Mouse (Mus musculus): ENCODE results near the gene Gm20481.
A peak's percentile ranks its signal among the peaks of the same experiment; 100 is the strongest.
"Not testable (repeated sequence)": the region's sequence is repeated elsewhere in the genome, so short reads cannot be mapped to it uniquely, and the experiment has no call there.

The Gm20481 gene

DNA sequence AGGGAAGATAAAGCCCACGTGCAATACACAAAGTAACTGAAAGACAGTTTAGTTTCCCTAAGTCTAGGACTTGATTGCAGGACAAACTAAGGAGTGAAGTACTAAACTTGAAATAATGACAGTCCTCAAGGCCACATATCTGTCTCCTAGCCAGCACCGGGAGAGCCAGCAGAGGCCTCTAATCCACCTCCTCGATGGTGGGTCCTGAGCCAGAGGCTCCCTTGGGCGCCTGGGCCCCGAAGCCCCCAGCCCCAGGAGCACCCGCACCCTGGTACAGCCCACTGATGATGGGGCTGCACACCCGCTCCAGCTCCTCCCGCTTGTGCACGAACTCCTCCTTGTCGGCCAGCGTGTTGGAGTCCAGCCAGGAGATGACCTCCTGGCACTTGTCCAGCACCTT is at the start of gene Gm20481:
Gene Gm20481 (plus strand): TSS at position 91 of the 400 bp plus-strand sequence.
- DNase-seq, result not testable (repeated sequence)

DNA sequence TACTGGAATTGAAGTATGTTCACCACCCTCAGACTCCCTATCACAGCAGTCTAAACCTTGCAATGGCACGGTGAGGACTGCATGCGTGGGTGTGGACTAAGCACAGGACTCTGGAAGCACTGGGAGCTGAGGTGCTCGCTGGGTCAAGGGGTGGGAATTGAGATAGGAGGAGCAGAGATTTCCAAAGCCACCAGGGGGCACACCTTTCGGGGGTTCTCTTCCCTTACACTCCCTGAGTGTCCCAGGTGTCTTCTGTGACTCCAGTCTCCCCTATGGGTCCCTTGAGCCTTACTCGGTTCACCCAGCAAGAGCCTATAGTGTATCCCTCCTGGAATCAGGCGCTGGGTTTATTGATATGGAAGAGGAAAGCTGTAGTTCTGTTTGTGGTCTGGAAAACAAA is 46.8 kb upstream of the Gm20481 start:
- DNase-seq, result no peak

DNA sequence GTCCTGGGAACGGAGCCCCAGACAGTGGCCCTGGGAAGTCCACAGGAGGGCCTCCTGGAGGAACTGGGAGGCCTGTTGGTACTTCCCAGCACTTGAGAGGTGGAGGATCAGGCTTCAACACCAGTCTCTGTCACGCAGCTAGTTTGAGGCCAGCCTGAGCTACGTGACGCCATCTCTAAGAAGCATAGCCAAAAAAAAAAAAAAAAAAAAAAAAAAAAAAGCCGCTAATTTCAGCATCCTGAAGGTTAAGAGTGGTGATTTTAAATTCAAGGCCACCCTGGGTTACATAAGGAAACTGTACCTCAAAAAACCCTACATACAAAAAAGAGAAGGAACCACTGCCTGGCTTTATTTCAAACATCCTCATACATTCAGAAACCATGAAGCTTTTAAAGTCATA is 45.5 kb upstream of the Gm20481 start:
- DNase-seq, result no peak

DNA sequence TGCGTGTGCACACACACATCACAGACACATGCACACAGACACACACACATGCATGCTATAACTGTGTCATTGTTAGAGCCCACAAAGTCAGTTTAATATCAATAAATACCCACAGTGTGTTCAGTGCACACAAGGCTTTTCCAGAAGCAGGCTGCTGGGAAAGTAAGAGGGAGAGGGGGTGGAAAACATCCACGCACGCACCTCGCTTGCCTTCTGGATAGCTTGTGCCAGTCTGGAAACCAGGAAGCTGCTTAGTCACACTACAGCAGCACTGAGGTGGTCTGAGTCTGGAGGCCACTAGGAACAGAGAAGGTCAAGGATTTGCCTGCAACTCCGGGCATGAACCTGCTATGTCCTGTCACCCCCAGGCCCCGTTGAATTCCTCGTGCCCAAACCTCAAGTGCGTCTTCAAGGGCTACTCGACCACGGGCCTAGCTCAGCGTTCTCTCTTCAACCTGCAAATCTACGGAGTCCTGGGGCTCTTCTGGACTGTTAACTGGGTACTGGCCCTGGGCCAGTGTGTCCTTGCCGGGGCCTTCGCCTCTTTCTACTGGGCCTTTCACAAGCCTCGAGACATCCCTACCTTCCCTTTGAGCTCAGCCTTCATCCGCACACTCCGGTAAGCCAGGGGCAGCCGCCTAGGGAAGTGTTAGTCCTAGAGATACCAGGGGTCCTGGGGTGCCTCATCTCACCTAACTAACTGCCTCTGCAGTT is 42.2 kb upstream of the Gm20481 start:
- DNase-seq, result no peak

DNA sequence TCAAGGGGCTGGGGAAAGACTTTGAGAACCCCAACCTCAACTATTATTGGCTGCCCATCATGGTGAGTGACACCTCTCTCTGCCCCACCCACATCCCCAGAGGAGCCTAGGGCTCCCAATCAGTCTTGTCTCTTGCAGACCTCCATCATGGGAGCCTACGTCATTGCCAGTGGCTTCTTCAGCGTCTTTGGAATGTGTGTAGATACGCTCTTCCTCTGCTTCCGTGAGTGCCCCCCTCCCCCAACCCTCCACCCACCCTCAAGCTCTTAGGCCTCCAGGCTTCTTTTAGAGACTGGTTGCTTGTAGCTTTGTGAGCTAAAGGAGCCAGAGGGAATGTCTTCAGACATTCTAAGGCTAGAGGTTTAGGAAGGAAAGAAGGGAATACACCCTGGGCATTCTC is 40.9 kb upstream of the Gm20481 start:
- no peak for DNase-seq

DNA sequence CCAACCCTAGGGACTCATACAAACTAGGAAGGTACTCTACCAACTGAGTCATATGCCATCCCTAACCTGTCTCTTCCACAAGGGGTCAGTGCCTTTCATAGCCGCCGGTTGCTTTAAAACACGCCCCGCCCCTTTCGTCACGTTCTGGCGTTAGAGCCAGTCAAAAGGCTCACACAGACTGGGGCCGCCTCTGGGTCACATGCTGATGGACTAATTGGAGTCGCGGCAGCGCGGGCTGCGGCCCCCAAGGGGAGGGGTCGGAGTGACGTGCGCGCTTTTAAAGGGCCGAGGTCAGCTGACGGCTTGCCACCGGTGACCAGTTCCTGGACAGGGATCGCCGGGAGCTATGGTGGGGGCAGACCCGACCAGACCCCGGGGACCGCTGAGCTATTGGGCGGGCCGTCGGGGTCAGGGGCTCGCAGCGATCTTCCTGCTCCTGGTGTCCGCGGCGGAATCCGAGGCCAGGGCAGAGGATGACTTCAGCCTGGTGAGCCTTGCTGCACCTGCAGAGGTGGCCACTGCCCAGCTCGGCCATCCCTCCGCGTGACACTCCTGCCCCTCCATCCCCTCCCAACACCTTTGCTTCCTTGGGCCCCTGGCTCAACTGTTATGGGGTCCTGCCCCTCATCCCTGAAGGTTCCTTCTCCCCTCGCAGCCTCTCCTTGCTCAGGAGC is 38.5 kb upstream of the Gm20481 start, which contains the start of gene Neu1:
Gene Neu1 (plus strand): TSS at position 193 of the 674 bp plus-strand sequence.
- peak; percentile 96 for DNase-seq

DNA sequence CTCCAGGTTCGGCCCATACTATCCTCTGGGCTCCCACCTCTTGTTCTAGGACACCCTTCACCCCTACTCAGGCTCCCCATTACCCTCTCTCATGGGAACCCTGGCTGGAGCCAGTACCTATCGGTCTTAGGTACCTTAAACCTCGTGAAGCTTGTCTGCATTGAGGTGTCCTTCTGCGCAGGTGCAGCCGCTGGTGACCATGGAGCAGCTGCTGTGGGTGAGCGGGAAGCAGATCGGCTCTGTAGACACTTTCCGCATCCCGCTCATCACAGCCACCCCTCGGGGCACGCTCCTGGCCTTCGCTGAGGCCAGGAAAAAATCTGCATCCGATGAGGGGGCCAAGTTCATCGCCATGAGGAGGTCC is 38.0 kb upstream of the Gm20481 start:
- DNase-seq, result no peak

DNA sequence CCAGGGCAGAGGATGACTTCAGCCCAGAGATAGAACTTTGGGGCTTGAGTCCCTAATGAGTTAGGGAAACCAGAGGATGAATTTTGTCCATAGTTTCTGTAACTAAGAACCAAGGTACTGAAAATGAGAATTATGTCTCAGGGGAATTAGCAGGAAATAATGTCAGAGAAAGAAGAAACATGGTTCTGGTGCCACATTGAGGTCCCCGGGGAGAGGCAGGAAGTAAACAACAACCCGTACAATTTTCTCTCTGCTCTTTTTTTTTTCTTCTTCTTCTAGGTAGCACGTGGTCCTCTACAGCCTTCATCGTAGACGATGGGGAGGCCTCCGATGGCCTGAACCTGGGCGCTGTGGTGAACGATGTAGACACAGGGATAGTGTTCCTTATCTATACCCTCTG is 37.4 kb upstream of the Gm20481 start:
- DNase-seq, result no peak

DNA sequence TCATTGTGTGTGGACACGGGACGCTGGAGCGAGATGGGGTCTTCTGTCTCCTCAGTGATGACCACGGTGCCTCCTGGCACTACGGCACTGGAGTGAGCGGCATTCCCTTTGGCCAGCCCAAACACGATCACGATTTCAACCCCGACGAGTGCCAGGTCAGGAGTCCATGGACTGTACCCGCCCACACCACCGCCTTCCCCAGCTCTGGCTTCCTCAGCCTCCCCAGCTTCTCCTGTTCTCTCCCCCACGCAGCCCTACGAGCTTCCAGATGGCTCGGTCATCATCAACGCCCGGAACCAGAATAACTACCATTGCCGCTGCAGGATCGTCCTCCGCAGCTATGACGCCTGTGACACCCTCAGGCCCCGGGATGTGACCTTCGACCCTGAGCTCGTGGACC is 35.7 kb upstream of the Gm20481 start:
- no peak for DNase-seq

DNA sequence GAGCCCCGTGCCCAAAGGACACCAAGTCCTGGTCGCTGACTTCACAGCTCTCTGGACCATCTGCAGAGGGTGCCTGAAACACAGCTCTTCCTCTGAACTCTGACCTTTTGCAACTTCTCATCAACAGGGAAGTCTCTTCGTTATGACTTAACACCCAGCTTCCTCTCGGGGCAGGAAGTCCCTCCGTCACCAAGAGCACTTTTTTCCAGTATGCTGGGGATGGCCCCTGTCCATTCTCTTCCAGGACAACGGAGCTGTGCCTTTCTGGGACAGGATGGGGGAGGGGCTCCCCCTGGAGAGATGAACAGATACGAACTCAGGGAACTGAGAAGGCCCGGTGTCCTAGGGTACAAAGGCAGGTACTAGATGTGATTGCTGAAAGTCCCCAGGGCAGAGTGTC is 34.9 kb upstream of the Gm20481 start:
- DNase-seq, result no peak

DNA sequence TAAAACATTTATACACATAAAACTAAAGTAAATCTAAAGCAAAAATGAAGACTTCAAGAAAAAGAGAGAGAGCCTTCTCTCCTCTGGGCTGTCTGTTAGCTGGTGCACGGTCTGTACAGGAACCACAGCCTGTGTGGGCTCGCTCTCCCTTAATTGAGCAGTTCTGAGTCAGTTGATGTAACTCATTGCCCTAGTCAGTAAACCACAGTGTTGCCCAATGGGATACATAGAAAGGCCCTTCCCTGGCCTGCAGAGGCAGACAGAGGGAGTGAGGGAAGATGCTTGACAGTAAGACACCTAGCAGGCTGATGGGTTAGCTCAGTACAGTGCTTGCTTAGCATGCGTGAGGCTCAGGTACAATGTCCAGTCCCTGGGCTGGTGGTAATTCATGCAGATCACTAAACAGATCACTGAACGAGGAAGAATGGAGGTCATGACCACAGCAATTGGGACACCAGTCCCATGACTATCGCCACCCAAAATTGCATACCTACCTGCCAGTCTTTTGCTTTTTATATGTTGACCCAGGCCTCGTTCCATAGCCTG is 31.7 kb upstream of the Gm20481 start:
- no peak for DNase-seq

DNA sequence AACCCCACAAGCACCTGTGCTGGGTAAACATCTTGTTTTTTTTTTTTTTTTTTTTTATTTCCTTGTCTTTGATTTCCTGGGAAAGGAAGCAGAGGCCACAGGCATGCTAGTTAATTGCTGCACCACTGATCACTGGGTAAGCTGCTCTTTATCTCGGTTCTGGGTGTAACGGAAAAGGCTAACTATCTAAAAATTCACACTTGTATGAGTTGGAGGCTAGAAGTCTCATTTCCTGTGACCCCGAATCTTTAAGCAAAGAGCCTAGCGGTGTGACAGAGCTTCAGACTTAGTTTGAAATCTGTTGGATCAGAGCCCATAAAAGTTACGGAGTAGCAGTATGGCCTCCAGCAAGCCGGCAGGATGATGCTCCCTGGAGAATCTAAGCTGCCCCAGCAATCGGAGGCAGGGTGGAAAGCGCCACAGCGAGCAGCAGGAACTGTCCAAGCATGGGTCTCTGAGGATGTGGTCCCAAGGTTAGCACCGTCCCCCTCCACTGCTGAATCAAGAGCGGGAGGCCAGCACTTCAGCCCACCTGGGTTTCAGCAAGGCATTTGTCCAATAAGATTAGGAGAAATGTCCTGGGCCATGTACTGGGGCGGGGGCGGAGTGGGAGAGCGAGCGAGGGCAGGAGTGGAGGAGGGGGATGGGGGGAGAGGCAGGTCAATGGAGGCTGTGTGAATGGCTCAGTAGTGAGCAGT is 28.2 kb upstream of the Gm20481 start:
- DNase-seq, result peak; percentile 38

DNA sequence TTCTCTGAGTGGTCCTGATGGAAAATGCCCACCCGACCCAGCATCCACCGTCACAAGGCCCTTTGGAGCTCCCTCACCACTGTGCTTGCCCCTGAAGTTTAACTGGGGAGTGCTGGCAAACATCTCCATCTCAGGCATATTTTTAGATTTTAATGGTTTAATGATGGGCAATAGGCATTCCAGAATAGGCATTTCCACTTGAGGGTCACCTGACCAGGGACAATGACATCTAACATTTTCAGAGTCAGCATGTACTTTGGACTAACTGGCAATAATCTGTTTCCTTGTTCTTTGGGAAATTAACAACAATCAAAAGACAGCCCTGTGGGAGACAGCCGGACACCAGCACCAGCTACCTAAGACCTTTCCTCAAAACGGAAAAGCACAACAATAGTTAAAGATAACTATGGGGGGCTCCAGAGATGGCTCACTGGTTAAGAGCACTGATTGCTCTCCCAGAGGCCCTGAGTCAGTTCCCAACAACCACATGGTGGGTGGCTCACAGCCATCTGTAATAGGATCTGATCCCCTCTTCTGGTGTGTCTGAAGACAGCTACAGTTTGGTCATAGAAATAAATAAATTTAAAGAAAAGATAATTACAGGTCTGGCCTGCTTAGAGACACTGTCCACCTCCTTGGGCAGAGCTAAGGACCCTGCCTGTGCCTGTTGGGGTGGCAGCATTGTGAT is 26.4 kb upstream of the Gm20481 start:
- no peak for DNase-seq

DNA sequence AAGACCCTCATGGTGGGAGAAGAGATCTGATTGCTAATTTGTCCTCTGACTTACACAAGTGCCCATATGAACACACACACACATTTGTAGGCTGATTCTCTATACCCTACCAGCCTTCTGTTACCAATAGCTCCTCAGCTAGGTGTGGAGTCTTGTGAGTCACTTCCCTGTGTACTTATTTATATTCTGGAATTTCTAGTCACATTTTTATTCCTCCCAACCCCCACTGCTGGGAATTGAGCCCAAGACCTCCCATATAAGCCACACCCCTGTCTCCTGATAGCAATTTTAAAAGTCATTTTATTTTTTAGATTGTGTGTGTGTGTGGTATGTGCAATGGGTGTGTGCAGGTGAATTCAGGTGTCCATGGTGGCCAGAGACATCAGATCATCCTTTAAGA is 25.4 kb upstream of the Gm20481 start:
- DNase-seq, result no peak

DNA sequence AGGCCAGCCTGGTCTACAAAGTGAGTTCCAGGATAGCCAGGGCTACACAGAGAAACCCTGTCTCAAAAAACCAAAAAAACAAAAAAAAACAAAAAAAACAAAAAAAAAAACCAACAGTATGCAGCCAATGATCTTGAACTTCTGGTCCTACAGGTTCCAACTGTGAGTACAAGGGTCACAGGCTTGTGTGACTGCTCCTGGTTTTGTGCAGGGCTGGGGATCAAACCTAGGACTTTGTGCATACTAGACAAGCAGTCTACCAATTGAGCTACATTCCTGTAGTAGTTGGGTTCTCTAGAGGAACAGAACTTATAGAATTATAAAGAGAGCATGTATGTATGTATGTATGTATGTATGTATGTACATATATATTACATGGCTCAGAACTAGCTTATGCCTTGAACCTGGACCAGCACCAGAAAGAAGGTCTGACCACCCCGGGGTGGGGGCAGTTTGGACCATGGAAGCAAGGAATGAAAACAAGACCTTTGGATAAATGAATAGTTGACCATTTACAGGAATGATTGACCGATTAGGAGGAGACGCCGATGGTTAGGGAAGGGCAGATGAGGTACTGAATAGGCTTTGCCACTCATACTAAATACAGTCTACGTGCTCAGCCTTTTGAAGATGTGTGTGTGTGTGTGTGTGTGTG is 23.1 kb upstream of the Gm20481 start:
- DNase-seq, result no peak

DNA sequence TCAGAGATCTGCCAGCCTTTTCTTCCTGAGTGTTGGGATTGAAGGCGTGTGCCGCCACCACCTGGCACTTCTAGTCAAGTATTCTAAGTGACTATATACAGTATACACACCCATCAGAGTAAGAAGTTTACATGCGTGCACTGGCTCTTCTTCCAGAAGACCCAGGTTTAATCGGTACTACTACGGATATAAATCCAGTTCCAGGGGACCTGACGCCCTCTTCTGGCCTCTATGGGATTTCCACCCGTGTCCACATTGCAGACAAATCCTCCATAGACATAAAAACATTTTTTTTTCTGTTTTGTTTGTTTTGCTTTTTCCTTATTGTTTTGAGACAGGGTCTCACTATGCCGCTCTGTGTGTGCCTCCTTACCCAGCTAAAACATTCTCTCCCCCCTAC is 22.1 kb upstream of the Gm20481 start:
- peak; percentile 48 for DNase-seq

DNA sequence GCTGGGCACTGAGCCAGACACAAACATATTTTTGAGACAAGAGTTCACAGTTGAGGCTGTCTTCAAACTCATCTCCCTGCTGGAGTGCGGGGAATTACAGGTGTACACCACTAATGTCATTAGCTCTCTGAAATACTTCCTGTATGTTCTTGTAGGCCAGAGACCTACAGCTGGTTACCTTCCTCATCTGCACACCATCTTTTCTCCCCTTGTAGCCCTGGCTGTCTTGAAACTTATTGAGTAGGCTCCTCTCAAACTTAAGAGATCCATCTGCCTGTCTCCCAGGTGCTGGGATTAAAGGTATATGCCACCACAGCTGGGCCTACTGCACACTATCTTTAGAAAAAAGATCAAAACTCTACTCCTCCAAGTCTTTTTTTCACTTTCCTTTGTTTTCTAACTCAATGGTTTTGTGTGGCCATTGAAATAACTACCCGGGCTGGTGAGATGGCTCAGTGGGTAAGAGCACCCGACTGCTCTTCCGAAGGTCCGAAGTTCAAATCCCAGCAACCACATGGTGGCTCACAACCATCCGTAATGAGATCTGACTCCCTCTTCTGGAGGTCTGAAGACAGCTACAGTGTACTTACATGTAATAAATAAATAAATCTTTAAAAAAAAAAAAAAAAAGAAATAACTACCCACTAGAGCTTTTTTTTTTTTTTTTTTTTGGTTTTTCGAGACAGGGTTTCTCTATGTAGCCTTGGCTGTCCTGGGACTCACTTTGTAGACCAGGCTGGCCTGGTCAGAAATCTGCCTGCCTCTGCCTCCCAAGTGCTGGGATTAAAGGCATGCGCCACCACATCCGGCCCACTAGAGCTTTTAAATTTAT is 20.8 kb upstream of the Gm20481 start:
- DNase-seq, result not testable (repeated sequence)

DNA sequence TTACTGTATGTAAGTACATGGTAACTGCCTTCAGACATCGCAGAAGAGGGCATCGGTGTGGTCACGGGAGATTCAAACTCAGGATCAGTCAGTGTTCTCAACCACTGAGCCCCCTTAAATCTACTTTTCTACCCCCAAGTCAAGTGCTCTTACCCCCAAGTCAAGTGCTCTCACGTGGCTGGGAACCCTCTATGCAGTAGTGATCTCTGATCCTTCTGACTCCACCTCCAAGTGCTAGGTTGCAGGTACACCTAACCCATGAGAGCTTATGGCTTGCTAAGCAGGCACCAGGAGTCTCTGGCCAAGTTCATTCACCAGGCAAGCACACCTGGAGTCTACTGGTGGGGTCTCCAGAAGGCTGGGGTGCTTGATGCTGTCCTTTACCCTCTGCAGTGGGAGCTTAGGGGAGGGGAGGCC is 20.2 kb upstream of the Gm20481 start:
- DNase-seq, result peak; percentile 53

DNA sequence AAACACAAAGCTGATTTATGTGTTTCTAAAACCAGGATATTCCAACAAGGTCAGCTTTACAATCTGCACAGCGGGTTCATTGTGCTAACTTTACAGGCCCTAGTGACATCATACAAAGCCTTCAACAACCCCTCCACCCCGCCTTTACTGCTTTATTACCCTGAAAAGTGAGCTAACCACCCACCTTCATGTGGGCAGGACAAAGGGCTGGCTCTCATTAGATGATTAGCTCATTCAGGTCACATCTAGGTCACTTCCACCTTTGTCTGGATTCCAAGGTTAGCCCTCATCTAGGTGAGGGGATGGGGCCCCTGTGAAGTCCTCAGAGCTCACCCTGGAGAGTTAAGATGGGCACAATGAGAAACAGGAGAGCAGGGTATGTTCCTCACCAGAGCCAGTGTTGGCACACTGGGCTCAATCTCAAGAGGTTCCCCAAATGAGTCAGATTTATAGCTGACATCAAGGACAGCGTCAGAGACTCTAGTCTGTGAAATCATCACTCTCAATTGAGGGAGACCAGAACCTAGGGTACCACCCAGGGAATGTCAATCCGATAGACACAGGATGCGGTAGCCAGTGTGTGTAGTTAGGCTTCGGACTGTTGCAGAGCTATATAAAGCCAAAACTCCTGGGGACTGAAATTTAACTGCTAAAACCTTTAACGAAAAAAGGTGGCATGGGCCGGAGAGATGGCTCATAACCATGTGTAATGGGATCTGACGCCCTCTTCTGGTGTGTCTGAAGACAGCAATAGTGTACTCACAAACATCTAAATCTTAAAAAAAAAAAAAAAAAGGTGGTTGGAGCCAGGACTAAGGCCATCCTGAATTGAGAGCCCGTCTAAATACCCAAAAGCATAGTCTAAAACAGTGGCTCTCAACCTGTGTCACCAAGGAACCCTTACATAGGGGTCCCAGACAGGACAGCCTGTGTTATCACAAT is 18.9 kb upstream of the Gm20481 start:
- DNase-seq, result no peak

DNA sequence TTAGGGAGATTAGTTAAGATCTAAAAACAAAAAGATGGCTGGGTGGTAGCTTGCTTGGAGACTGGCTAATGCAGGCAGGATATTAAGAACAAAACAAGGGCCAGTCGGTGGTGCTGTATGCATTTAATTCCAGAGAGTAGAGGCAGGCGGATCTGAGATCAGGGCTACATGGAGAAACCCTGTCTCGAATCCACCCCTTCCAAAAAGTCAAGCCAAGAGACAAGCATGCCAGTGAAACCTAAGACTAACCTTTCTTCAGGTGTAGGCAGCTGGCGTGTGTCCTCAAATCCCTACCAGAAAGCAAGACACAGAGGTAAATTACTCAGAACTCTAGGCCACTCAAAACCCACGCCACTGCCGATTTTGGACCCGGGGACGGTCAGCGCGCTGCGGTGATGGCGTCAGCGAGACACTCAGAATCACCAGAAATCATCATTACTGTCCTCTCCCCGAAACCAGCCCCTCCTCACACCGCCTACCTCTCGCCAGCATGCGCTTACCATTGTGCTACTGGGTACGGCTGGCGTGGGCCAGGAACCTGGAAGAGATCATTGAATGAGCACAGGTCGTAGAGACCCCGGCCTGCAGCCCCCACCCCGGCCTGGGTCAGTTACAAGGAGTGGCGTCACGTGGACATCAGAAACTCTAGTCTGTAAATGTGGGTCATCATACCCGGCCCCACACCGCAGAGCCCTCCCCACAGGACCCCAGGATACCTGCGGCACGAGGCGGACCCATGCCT is 17.9 kb upstream of the Gm20481 start:
- DNase-seq, result no peak
